In genomic region chr1:160814198-160814597, GRCm38 (mm10) we compare ENCODE assay signal across 26 mouse cellular contexts. TPM values are rescaled to one million over a fixed set of nuclear protein-coding genes. Genes with fewer than 3 reads are reported as not detected.
DNase-seq lines count a peak whose midpoint lies in the region; ATAC-seq and TF ChIP-seq lines count a peak whose summit lies in the region.
"Had no signal": no experiment of that assay in that cellular context is flagged by ENCODE, and none has a peak within 500 bp of the region (broad histone marks: within the 10 kb centered on the region; RNA-seq: fewer than 3 reads in every experiment).

No protein-coding gene starts in this region.

- no peak overlapping the region for H3K9ac ChIP-seq in liver, embryonic 11.5 days (ENCODE audit: low read depth, low read length)
- H3K9ac ChIP-seq in liver, postnatal 0 days (replicated peaks): no peak overlapping the region
- H3K9ac ChIP-seq in liver, embryonic 14.5 days (replicated peaks): no peak overlapping the region
- H3K9ac ChIP-seq: embryonic facial prominence, embryonic 13.5 days; forebrain, embryonic 12.5 days; forebrain, embryonic 15.5 days; heart, embryonic 13.5 days; hindbrain, embryonic 12.5 days; hindbrain, embryonic 15.5 days had no signal

- ATAC-seq in liver, embryonic 11.5 days (replicated peaks; ENCODE audit: low FRiP score): peak; percentile 43; the same call in 1 of the 2 replicates
- no peak for ATAC-seq in liver, postnatal 0 days
- ATAC-seq in G1E (ENCODE audit: extremely low read depth, insufficient number of reproducible peaks, low FRiP score, poor library complexity, severe bottlenecking): no peak
- ATAC-seq in liver, embryonic 14.5 days (ENCODE audit: insufficient read depth): peak; percentile 41
- ATAC-seq in neutrophil, adult 5-6 weeks (ENCODE audit: extremely low read depth, insufficient number of reproducible peaks, low FRiP score, poor library complexity, severe bottlenecking): 0 out of 2 replicates have a peak, but pooled peaks have one; percentile 3
- ATAC-seq: forebrain, embryonic 15.5 days had no signal

- 83% methylated on average over 5 of the region's 5 CpGs for WGBS in liver, embryonic 11.5 days
- 90% methylated on average over 5 of the region's 5 CpGs for WGBS in liver, postnatal 0 days (ENCODE audit: insufficient replicate concordance)
- WGBS in liver, embryonic 14.5 days (ENCODE audit: insufficient replicate concordance): 67% methylated on average over 5 of the region's 5 CpGs

- H3K27me3 ChIP-seq in liver, embryonic 11.5 days (replicated peaks; ENCODE audit: control insufficient read depth, insufficient read depth, low read length): no peaks in the 10 kb centered on the region
- no peaks in the 10 kb centered on the region for H3K27me3 ChIP-seq in liver, postnatal 0 days (ENCODE audit: insufficient read depth, low read length)
- no peaks in the 10 kb centered on the region for H3K27me3 ChIP-seq in G1E (ENCODE audit: insufficient read depth, low read length)
- H3K27me3 ChIP-seq in liver, embryonic 14.5 days (ENCODE audit: control insufficient read depth, insufficient read depth, low read length): no peaks in the 10 kb centered on the region
- H3K27me3 ChIP-seq: CH12.LX; embryonic facial prominence, embryonic 13.5 days; forebrain, embryonic 12.5 days; forebrain, embryonic 15.5 days; heart, embryonic 13.5 days; hindbrain, embryonic 12.5 days; hindbrain, embryonic 15.5 days had no signal

- no peaks in the 10 kb centered on the region for H3K36me3 ChIP-seq in liver, embryonic 11.5 days (ENCODE audit: control insufficient read depth, insufficient read depth, low read length)
- no peaks in the 10 kb centered on the region for H3K36me3 ChIP-seq in liver, postnatal 0 days (replicated peaks; ENCODE audit: insufficient read depth, low read length)
- H3K36me3 ChIP-seq in G1E (replicated peaks): peaks cover 7% of the 10 kb centered on the region
- no peaks in the 10 kb centered on the region for H3K36me3 ChIP-seq in liver, embryonic 14.5 days (replicated peaks; ENCODE audit: control insufficient read depth, insufficient read depth, low read depth)
- H3K36me3 ChIP-seq: embryonic facial prominence, embryonic 10.5 days; embryonic facial prominence, embryonic 13.5 days; forebrain, embryonic 12.5 days; forebrain, embryonic 15.5 days; heart, embryonic 10.5 days; heart, embryonic 13.5 days; hindbrain, embryonic 12.5 days; hindbrain, embryonic 15.5 days had no signal

- H3K4me2 ChIP-seq in liver, embryonic 11.5 days: no peak overlapping the region
- no peak overlapping the region for H3K4me2 ChIP-seq in liver, postnatal 0 days (ENCODE audit: low read depth, low read length)
- no peak overlapping the region for H3K4me2 ChIP-seq in liver, embryonic 14.5 days (ENCODE audit: low read depth)
- H3K4me2 ChIP-seq: embryonic facial prominence, embryonic 13.5 days; forebrain, embryonic 12.5 days; forebrain, embryonic 15.5 days; heart, embryonic 13.5 days; hindbrain, embryonic 12.5 days; hindbrain, embryonic 15.5 days had no signal

- H3K9me3 ChIP-seq in liver, embryonic 11.5 days (ENCODE audit: control insufficient read depth, low read length): no peaks in the 10 kb centered on the region
- H3K9me3 ChIP-seq in liver, postnatal 0 days (ENCODE audit: low read length): peaks cover 3% of the 10 kb centered on the region; the same call in 1 of the 2 replicates
- peaks cover 24% of the 10 kb centered on the region for H3K9me3 ChIP-seq in G1E (replicated peaks)
- no peaks in the 10 kb centered on the region for H3K9me3 ChIP-seq in liver, embryonic 14.5 days (ENCODE audit: control insufficient read depth, low read length)
- H3K9me3 ChIP-seq: embryonic facial prominence, embryonic 10.5 days; embryonic facial prominence, embryonic 13.5 days; forebrain, embryonic 12.5 days; forebrain, embryonic 15.5 days; heart, embryonic 10.5 days; heart, embryonic 13.5 days; hindbrain, embryonic 12.5 days; hindbrain, embryonic 15.5 days had no signal

- no peak overlapping the region for H3K27ac ChIP-seq in liver, embryonic 11.5 days (ENCODE audit: low read depth, low read length)
- H3K27ac ChIP-seq in liver, postnatal 0 days (ENCODE audit: low read depth): no peak overlapping the region
- no peak overlapping the region for H3K27ac ChIP-seq in liver, embryonic 14.5 days
- H3K27ac ChIP-seq: embryonic facial prominence, embryonic 10.5 days; embryonic facial prominence, embryonic 13.5 days; forebrain, embryonic 12.5 days; forebrain, embryonic 15.5 days; heart, embryonic 10.5 days; heart, embryonic 13.5 days; hindbrain, embryonic 12.5 days; hindbrain, embryonic 15.5 days had no signal

- no peak for TF ChIP-seq CTCF in liver, postnatal 0 days (IDR thresholded peaks at IDR 0.05; ENCODE audit: low read depth)
- TF ChIP-seq CTCF in G1E (IDR thresholded peaks at IDR 0.05; ENCODE audit: low read depth, low read length): no peak
- no peak for TF ChIP-seq CTCF in liver, embryonic 14.5 days (IDR thresholded peaks at IDR 0.05; ENCODE audit: low read depth)

- no peak for DNase-seq in liver, embryonic 11.5 days (ENCODE audit: low spot score)
- DNase-seq in liver, postnatal 0 days: no peak
- no peak for DNase-seq in G1E (ENCODE audit: low spot score)
- no peak for DNase-seq in liver, embryonic 14.5 days (ENCODE audit: low read depth in 3 of 3, low spot score in 3 of 3)
- DNase-seq in cerebellum, adult 8-10 months: no peak
- DNase-seq in cerebellum, postnatal 4 days (ENCODE audit: low spot score in 2 of 2): no peak
- DNase-seq: adrenal gland, adult 2 months; adrenal gland, postnatal 14 days; B cell, adult 2 months; cerebellum, adult 11 months; cerebellum, adult 9-11 months; cerebellum, postnatal 25 days; embryo, embryonic 11 days; gastrocnemius, postnatal 25 days; heart, adult 18-20 months had no signal

- peaks cover 8% of the 10 kb centered on the region; the same call in 1 of the 2 replicates for H3K4me1 ChIP-seq in liver, embryonic 11.5 days (replicated peaks; ENCODE audit: control insufficient read depth, insufficient read depth, low read length)
- H3K4me1 ChIP-seq in liver, postnatal 0 days (ENCODE audit: insufficient read depth): peaks cover 7% of the 10 kb centered on the region
- peaks cover 48% of the 10 kb centered on the region for H3K4me1 ChIP-seq in G1E (ENCODE audit: insufficient read depth, low read depth, low read length)
- peaks cover 24 to 25% of the 10 kb centered on the region in 2 experiments for H3K4me1 ChIP-seq in liver, embryonic 14.5 days (replicated peaks; ENCODE audit: control insufficient read depth in 2 of 2, insufficient read depth in 2 of 2, low read length in 1 of 2)
- H3K4me1 ChIP-seq: embryonic facial prominence, embryonic 10.5 days; embryonic facial prominence, embryonic 13.5 days; forebrain, embryonic 12.5 days; forebrain, embryonic 15.5 days; hindbrain, embryonic 12.5 days; hindbrain, embryonic 15.5 days had no signal

- H3K4me3 ChIP-seq in liver, embryonic 11.5 days (ENCODE audit: low read depth, low read length): no peak overlapping the region
- no peak overlapping the region for H3K4me3 ChIP-seq in liver, postnatal 0 days (ENCODE audit: low read depth, low read length)
- peak overlapping the region; percentile 8; the same call in 1 of the 2 replicates for H3K4me3 ChIP-seq in G1E (ENCODE audit: low read depth, low read length)
- no peak overlapping the region for H3K4me3 ChIP-seq in liver, embryonic 14.5 days (ENCODE audit: insufficient read depth in 1 of 2, low read depth in 2 of 2, low read length in 2 of 2)
- H3K4me3 ChIP-seq: embryonic facial prominence, embryonic 10.5 days; embryonic facial prominence, embryonic 13.5 days; erythroblast, embryonic 14.5 days; forebrain, embryonic 12.5 days; forebrain, embryonic 15.5 days; heart, embryonic 10.5 days; heart, embryonic 13.5 days; hindbrain, embryonic 12.5 days; hindbrain, embryonic 15.5 days had no signal

- TF ChIP-seq EP300 in liver, postnatal 0 days (IDR thresholded peaks at IDR 0.05; ENCODE audit: low read depth): no peak
- TF ChIP-seq EP300 in liver, embryonic 14.5 days (IDR thresholded peaks at IDR 0.05; ENCODE audit: low read depth): no peak

RNA-seq across cellular contexts. Expression of gene Rabgap1l, which starts 21.2 kb away (rescaled TPM):
- 63.5 and 69.3 TPM in 2 replicates for polyA plus RNA-seq in liver, embryonic 11.5 days (2014; fragmentation: Nextera tagmentation; extraction: Ambion mirVana)
- polyA plus RNA-seq in liver, postnatal 0 days (2015; fragmentation: Nextera tagmentation; extraction: Ambion mirVana): 20.9 and 21.6 TPM in 2 replicates
- total RNA-seq in G1E (2014; fragmentation: Nextera tagmentation) (256 and 302 TPM in 2 replicates), G1E (2017) (237 and 325 TPM in 2 replicates)
- 11.8 and 12.9 TPM in 2 replicates for polyA plus RNA-seq in G1E (2012)
- 10.6 and 18.7 TPM in 2 replicates for polyA plus RNA-seq in liver, embryonic 14.5 days (2012; rRNA removed)
- 27.5 and 31.3 TPM in 2 replicates for polyA plus RNA-seq in liver, embryonic 14.5 days (2014; fragmentation: Nextera tagmentation; extraction: Ambion mirVana)
- 435 and 436 TPM in 2 replicates for total RNA-seq in neutrophil, adult 5-6 weeks (2017)

Comparison
In these comparisons a context has a peak if more than half of its experiments do, and no peak if none do; other contexts are left out.
1. ATAC-seq: peak in liver, embryonic 11.5 days (single experiment), liver, embryonic 14.5 days (single experiment) and neutrophil, adult 5-6 weeks (single experiment); none in liver, postnatal 0 days (single experiment) and G1E (single experiment).